Mouse (Mus musculus) stomach, embryonic 15.5 days (tissue): ENCODE measurements around the gene Ppp1r3g. TPM values are rescaled to one million over a fixed set of nuclear protein-coding genes. Genes with fewer than 3 reads are reported as not detected.

Experiments
- ATAC-seq: fragments of 200-750 bp; cut with Nextera tagmentation; 2 replicates; pipeline ENCODE4 v1.8.0; 2017; ENCODE audit warnings: low read depth, moderate number of reproducible peaks, moderate TSS enrichment; ENCODE audit not compliant: insufficient read depth, low FRiP score
- H3K27ac ChIP-seq: fragments of 300-500 bp; sonication (generic); 2 replicates; pipeline ENCODE4 v1.5.1; 2015; ENCODE audit warnings: mild to moderate bottlenecking, inconsistent platforms
- H3K27me3 ChIP-seq: fragments of 300-500 bp; sonication (generic); replicated peaks from 2 replicates; pipeline ENCODE4 v1.6.1; 2015; ENCODE audit warnings: inconsistent platforms
- H3K36me3 ChIP-seq: fragments of 300-500 bp; sonication (generic); 2 replicates; pipeline ENCODE4 v1.6.1; 2015; ENCODE audit warnings: inconsistent platforms
- H3K4me1 ChIP-seq: fragments of 300-500 bp; sonication (generic); 2 replicates; pipeline ENCODE4 v1.6.1; 2015; ENCODE audit warnings: inconsistent platforms
- H3K4me2 ChIP-seq: fragments of 300-500 bp; sonication (generic); 2 replicates; pipeline ENCODE4 v1.6.1; 2015; ENCODE audit warnings: mild to moderate bottlenecking, inconsistent platforms
- H3K4me3 ChIP-seq: fragments of 300-500 bp; sonication (generic); replicated peaks from 2 replicates; pipeline ENCODE4 v1.5.1; 2015; ENCODE audit warnings: inconsistent platforms
- H3K9ac ChIP-seq: fragments of 300-500 bp; sonication (generic); 2 replicates; pipeline ENCODE4 v1.6.1; 2015; ENCODE audit warnings: inconsistent platforms
- H3K9me3 ChIP-seq: fragments of 300-500 bp; sonication (generic); 2 replicates; pipeline ENCODE4 v1.6.1; 2016; ENCODE audit warnings: inconsistent platforms
- WGBS: fragments of 180-500 bp; shearing (Covaris S2); methylation state at CpG from one replicate; pipeline ENCODE4 v1.1.7; 2015; 5-methylcytosine and 5-hydroxymethylcytosine counted together
- polyA plus RNA-seq: library from polyadenylated mRNA; unstranded; fragments of >200 nt; fragmentation: Nextera tagmentation; extraction: Ambion mirVana; gene quantifications from 2 replicates; pipeline ENCODE4 v1.2.1, GENCODE M21; 2015

Gene Ppp1r3g
- polyA plus RNA-seq, 1 experiment from 2014 or later, result 0.62 TPM

DNA sequence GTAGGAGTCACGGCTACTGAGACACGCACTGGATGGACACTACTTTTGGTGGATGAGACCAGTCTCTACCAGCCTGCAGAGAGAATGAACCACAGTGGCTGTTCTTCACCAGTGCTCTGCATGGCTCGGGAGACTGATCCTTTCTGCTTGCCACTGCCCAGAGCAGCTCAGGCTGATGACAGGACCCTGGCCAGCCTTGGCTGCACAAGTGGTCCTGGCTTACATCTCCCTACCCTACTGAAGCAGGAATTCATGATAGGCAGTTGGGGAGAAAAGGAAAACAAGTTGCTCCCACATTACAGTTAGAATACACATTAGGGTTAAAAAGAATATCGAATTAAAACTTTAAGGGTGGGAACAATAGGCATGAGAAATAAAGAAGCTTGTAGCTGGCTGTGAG is 39.0 kb downstream of the Ppp1r3g start:
- Histone ChIP-seq H3K36me3 (0 out of 2 replicates have a peak, but pooled peaks cover 3% of the 10 kb centered on the region), H3K4me1 (peaks cover 6% of the 10 kb centered on the region; the same call in 1 of the 2 replicates), H3K4me3 (no peak overlapping the region), H3K4me2 (no peak overlapping the region), H3K9me3 (no peaks in the 10 kb centered on the region), H3K27ac (no peak overlapping the region), H3K9ac (no peak overlapping the region), H3K27me3 (no peaks in the 10 kb centered on the region)
- no peak for ATAC-seq
- WGBS, result 85% methylated on average over 4 of the region's 4 CpGs

DNA sequence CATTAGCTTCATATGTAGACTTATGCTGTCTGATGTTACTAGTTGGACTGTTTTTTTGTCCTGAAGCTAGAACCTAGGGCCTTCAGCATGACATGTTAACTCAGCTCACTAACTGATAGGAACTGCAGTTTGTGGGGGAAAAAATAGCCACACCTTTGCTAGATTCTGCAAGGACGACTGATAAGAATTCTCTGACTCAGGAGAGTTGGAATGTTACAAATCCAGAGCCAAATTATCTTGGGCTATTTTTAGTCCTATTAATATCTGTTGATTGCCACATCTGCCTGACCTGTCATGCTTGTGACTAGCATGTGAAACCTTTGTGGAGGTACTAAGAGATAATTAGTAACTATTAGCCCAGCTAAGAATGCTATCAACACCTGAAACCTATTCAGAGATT is 42.2 kb downstream of the Ppp1r3g start:
- H3K4me2 ChIP-seq, result no peak overlapping the region
- no peaks in the 10 kb centered on the region for H3K4me1 ChIP-seq
- H3K9me3 ChIP-seq, result no peaks in the 10 kb centered on the region
- no peaks in the 10 kb centered on the region for H3K27me3 ChIP-seq
- no peak overlapping the region for H3K9ac ChIP-seq
- H3K36me3 ChIP-seq, result 0 out of 2 replicates have a peak, but pooled peaks cover 3% of the 10 kb centered on the region
- no peak overlapping the region for H3K4me3 ChIP-seq
- no peak for ATAC-seq
- WGBS, result 52% methylated on average over 1 of the region's 1 CpGs
- H3K27ac ChIP-seq, result no peak overlapping the region

DNA sequence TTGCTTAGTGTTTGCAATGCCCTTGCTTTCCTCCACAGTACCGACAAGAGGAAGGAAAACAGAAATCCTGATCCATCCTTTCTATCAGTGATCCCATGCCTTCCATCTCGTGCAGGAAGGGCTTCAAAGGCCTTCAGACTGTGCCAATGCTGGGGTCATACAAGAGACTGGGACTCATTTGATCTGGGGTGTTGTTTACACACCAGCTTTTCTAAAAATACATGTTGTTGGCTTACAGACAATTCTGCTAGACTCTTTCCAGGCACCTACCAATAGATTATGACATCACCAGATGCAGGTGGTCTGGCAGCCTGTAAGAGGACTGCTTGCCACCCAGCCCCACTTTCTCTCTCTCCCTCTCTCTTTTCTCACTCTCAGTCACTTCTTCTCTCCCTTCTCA is 51.3 kb downstream of the Ppp1r3g start:
- no peak overlapping the region for H3K4me2 ChIP-seq
- no peak overlapping the region for H3K9ac ChIP-seq
- H3K27me3 ChIP-seq, result no peaks in the 10 kb centered on the region
- WGBS, result 54% methylated on average over 2 of the region's 2 CpGs
- H3K27ac ChIP-seq, result no peak overlapping the region
- no peaks in the 10 kb centered on the region for H3K36me3 ChIP-seq
- no peaks in the 10 kb centered on the region for H3K4me1 ChIP-seq
- no peak overlapping the region for H3K4me3 ChIP-seq
- no peaks in the 10 kb centered on the region for H3K9me3 ChIP-seq
- ATAC-seq, result no peak

DNA sequence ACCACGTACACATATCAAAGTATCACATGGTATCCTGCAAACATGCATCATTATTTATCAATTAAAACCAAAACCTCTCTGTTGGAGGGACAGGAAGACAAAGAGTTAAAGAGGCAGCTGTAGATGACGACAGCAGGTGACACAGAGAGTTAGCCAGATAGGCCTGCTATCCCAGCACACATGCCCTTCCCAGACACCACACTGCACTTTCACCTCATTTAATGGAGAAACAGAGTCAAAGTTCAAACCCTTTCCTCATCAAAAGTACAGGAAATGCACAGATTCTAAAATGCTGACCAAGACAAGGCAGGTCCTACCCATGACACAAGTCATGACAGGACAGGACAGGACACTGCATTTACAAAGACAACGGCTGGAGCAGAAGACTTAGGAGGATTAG is 57.0 kb downstream of the Ppp1r3g start:
- H3K36me3 ChIP-seq, result no peaks in the 10 kb centered on the region
- no peaks in the 10 kb centered on the region for H3K4me1 ChIP-seq
- H3K4me2 ChIP-seq, result no peak overlapping the region
- no peak overlapping the region for H3K27ac ChIP-seq
- no peak overlapping the region for H3K9ac ChIP-seq
- ATAC-seq, result no peak
- H3K9me3 ChIP-seq, result no peaks in the 10 kb centered on the region
- no peak overlapping the region for H3K4me3 ChIP-seq
- WGBS, result 63% methylated on average over 3 of the region's 3 CpGs
- H3K27me3 ChIP-seq, result no peaks in the 10 kb centered on the region

DNA sequence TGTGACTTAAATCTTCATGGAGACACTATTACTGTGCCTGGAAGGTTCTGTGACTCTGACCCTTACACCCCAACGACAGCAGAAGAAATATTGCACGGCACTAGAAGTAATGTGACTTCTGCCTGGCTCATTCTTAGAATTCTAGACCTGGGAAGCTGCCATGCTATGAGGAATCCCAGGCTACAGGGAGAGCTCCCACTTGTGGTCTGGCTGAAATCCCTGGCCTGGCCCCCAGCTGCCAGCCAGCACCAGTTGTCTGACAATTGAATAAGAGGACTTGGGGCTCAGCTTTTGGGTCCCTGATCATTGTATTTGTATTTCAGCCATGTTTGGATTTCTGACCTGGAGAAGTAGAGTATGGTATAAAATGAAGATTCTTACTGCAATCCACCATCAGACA is 59.4 kb downstream of the Ppp1r3g start:
- WGBS, result 70% methylated on average over 2 of the region's 2 CpGs
- no peaks in the 10 kb centered on the region for H3K27me3 ChIP-seq

DNA sequence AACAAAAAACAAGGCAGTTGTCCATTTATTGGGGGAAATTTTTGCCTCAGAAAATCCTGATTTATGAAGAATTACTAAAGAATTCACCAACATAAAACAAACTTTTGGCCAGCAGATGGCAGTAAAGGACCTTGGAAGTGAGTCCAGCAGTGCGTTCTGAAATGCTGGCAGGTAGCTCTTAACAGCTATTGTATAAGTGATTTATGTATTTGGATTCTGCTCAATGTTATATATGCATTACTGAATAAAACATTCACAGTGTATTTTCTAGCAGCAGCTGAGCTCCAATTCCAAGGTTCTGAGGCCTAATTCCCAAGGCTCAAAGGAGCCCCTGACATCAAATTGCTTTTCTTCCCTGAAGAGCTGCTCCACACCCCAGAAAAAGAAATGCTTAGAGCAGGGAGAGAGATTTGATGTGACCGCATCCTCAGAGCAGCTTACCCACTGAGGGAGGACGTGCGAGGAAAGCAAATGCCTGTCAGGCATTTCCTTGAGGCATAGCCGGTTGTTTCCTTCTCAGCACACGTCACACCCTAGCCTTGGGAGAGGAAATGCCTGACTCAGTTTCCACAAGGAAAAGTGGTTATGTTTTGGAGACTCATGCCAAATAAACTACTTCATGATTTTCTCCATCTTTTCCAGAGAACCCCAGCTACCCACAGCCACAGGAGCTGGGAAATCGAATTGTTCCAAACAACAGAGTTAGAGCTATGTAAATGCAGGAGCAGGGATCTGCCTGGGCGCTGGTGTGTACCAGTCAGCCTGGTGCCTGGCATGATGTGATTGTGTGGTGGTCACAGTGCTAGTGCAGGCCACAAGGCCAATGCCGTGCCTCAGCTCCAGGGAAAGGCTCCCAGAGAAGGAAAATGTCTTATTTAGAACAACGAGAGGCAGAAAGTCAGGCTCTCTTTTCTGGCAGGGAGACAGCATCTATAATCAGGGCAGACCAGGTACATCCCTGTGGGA is 61.0 kb downstream of the Ppp1r3g start:
- Histone ChIP-seq H3K9me3 (no peaks in the 10 kb centered on the region), H3K27ac (no peak overlapping the region), H3K36me3 (no peaks in the 10 kb centered on the region), H3K27me3 (no peaks in the 10 kb centered on the region), H3K4me3 (no peak overlapping the region), H3K9ac (no peak overlapping the region), H3K4me2 (no peak overlapping the region), H3K4me1 (no peaks in the 10 kb centered on the region)
- ATAC-seq, result no peak
- 56% methylated on average over 10 of the region's 10 CpGs for WGBS

More for the DNA sequence above, 59.4 kb downstream of the Ppp1r3g start:
- Histone ChIP-seq H3K27ac (no peak overlapping the region), H3K9me3 (no peaks in the 10 kb centered on the region), H3K9ac (no peak overlapping the region), H3K4me3 (no peak overlapping the region), H3K4me2 (no peak overlapping the region), H3K36me3 (no peaks in the 10 kb centered on the region), H3K4me1 (no peaks in the 10 kb centered on the region)
- no peak for ATAC-seq

Other genes starting within 250 kb of the Ppp1r3g start
- 16.8 and 18.9 TPM in 2 replicates for gene Rpp40, start 52.5 kb upstream of the Ppp1r3g start, polyA plus RNA-seq
- 38.6 and 39.5 TPM in 2 replicates for gene Fars2, start 158.6 kb downstream of the Ppp1r3g start, polyA plus RNA-seq
- gene Lyrm4, start 158.7 kb downstream of the Ppp1r3g start, polyA plus RNA-seq, result 24.5 and 25.2 TPM in 2 replicates